Mouse (Mus musculus) forebrain, embryonic 15.5 days (tissue): Measurements from ENCODE around the gene Tpo. TPM values are rescaled to one million over a fixed set of nuclear protein-coding genes. Genes with fewer than 3 reads are reported as not detected.

ENCODE experiments used
- ATAC-seq: fragments of 200-750 bp; cut with Nextera tagmentation; replicated peaks from 2 replicates; pipeline ENCODE4 v1.8.0; 2017; ENCODE audit warnings: mild to moderate bottlenecking, moderate TSS enrichment, moderate library complexity
- H3K27ac ChIP-seq: fragments of 300-500 bp; sonication (generic); replicated peaks from 2 replicates; pipeline ENCODE4 v1.5.1; 2015; ENCODE audit warnings: mild to moderate bottlenecking, inconsistent platforms
- H3K27me3 ChIP-seq: fragments of 300-500 bp; sonication (generic); 2 replicates; pipeline ENCODE4 v1.6.1; 2015; ENCODE audit warnings: inconsistent platforms
- H3K36me3 ChIP-seq: fragments of 300-500 bp; sonication (generic); 2 replicates; pipeline ENCODE4 v1.6.1; 2015; ENCODE audit warnings: mild to moderate bottlenecking, inconsistent platforms
- H3K4me1 ChIP-seq: fragments of 300-500 bp; sonication (generic); 2 replicates; pipeline ENCODE4 v1.6.1; 2015; ENCODE audit warnings: inconsistent platforms
- H3K4me2 ChIP-seq: fragments of 300-500 bp; sonication (generic); replicated peaks from 2 replicates; pipeline ENCODE4 v1.6.1; 2015; ENCODE audit warnings: mild to moderate bottlenecking, inconsistent platforms
- H3K4me3 ChIP-seq: fragments of 300-500 bp; sonication (generic); 2 replicates; pipeline ENCODE4 v1.5.1; 2015; ENCODE audit warnings: mild to moderate bottlenecking, inconsistent platforms
- H3K9ac ChIP-seq: fragments of 300-500 bp; sonication (generic); replicated peaks from 2 replicates; pipeline ENCODE4 v1.6.1; 2015; ENCODE audit warnings: mild to moderate bottlenecking, inconsistent platforms
- H3K9me3 ChIP-seq: fragments of 300-500 bp; sonication (generic); 2 replicates; pipeline ENCODE4 v1.6.1; 2016; ENCODE audit warnings: inconsistent platforms
- WGBS: fragments of 180-500 bp; shearing (Covaris S2); methylation state at CpG from one replicate; pipeline ENCODE4 v1.1.7; 2015; ENCODE audit warnings: mixed read lengths; 5-methylcytosine and 5-hydroxymethylcytosine counted together
- polyA plus RNA-seq: library from polyadenylated mRNA; unstranded; fragments of >200 nt; fragmentation: Nextera tagmentation; extraction: Ambion mirVana; gene quantifications from 2 replicates; pipeline ENCODE4 v1.2.1, GENCODE M21; 2015

The Tpo gene
- polyA plus RNA-seq, 1 experiment from 2014 or later: 0.14 TPM

DNA sequence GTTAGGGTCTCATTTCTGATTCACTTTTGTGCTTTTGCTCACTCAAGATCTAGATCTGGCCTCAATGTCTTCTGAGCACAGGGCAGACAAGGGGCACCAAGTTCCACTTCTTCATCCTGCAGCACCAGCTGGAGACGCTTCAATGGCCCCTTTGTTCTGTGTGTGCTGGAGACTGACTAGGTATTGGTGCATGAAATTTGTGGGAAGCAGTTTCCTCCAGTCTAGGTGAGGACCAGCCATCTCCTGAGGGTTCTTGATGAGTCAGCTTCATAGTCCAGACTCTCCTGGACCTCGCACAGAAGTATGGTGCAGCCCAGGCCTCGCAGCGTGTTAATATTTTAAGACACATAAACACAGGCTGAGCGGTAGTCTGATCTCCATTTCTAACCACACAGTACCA lies 97.7 kb downstream of the Tpo start:
- H3K4me2 ChIP-seq: no peak overlapping the region
- H3K9ac ChIP-seq: no peak overlapping the region
- H3K4me3 ChIP-seq: no peak overlapping the region
- WGBS: 91% methylated on average over 5 of the region's 5 CpGs
- H3K4me1 ChIP-seq: peaks cover 16% of the 10 kb centered on the region
- H3K27me3 ChIP-seq: no peaks in the 10 kb centered on the region
- no peaks in the 10 kb centered on the region for H3K9me3 ChIP-seq
- H3K27ac ChIP-seq: no peak overlapping the region
- no peaks in the 10 kb centered on the region for H3K36me3 ChIP-seq
- no peak for ATAC-seq

- Histone ChIP-seq H3K27me3 (no peaks in the 10 kb centered on the region), H3K9me3 (no peaks in the 10 kb centered on the region), H3K4me2 (no peak overlapping the region), H3K36me3 (no peaks in the 10 kb centered on the region), H3K4me3 (no peak overlapping the region), H3K9ac (no peak overlapping the region), H3K4me1 (0 out of 2 replicates have a peak, but pooled peaks cover 2% of the 10 kb centered on the region), H3K27ac (no peak overlapping the region)
- ATAC-seq: no peak
- 87% methylated on average over 5 of the region's 5 CpGs for WGBS
Observed at GRCm38 (mm10) chr12:30030571-30030970, 101.9 kb downstream of the Tpo start.

GRCm38 (mm10) chr12:30029111-30029510 lies 103.3 kb downstream of the Tpo start:
- H3K27ac ChIP-seq: no peak overlapping the region
- H3K36me3 ChIP-seq: no peaks in the 10 kb centered on the region
- H3K4me3 ChIP-seq: no peak overlapping the region
- H3K27me3 ChIP-seq: no peaks in the 10 kb centered on the region
- H3K9ac ChIP-seq: no peak overlapping the region
- H3K9me3 ChIP-seq: no peaks in the 10 kb centered on the region
- H3K4me1 ChIP-seq: no peaks in the 10 kb centered on the region
- H3K4me2 ChIP-seq: no peak overlapping the region
- 91% methylated on average over 1 of the region's 1 CpGs for WGBS
- ATAC-seq: no peak

DNA sequence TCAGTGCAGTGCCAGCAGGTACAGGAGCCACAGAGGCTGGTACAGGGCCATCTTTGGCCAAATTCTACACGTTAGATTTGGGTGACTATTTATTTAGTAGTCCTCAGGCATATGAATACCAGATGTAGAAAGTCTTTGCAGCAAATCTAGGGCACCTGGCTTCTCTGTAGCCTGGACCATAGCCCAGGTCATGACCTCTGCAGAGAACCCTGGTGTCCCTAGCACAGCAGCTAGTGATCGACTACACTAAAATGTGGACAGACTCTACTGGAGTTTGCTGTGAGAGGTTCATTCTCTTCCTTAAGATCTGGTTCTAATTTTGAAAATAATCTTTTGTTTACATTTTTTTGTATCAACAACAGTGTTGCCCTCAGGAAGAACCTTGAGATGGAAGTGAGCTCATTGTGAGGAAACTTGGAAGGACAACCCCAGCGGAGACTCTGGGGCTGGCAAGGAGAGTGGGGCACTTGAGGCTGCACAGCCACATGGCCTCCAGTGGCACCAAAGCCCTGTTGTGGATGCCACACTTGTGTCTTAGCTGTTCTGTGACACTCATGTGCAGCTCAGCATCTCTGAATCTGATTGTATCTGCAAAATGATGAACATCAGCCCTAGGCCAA lies 104.6 kb downstream of the Tpo start:
- ATAC-seq: no peak
- Histone ChIP-seq H3K4me1 (no peaks in the 10 kb centered on the region), H3K9me3 (no peaks in the 10 kb centered on the region), H3K27ac (no peak overlapping the region), H3K27me3 (no peaks in the 10 kb centered on the region), H3K4me3 (no peak overlapping the region), H3K4me2 (no peak overlapping the region), H3K36me3 (no peaks in the 10 kb centered on the region; the same call in 1 of the 2 replicates), H3K9ac (no peak overlapping the region)
- 94% methylated on average over 3 of the region's 3 CpGs for WGBS

GRCm38 (mm10) chr12:30024264-30024825 lies 108.1 kb downstream of the Tpo start:
- Histone ChIP-seq H3K9ac (no peak overlapping the region), H3K4me2 (no peak overlapping the region), H3K4me1 (no peaks in the 10 kb centered on the region), H3K27me3 (no peaks in the 10 kb centered on the region), H3K9me3 (no peaks in the 10 kb centered on the region), H3K36me3 (peaks cover 6% of the 10 kb centered on the region), H3K27ac (no peak overlapping the region), H3K4me3 (no peak overlapping the region)
- ATAC-seq: no peak
- WGBS: 54% methylated on average over 2 of the region's 2 CpGs

GRCm38 (mm10) chr12:30023491-30023890 lies 108.9 kb downstream of the Tpo start:
- H3K9me3 ChIP-seq: no peaks in the 10 kb centered on the region
- peaks cover 6% of the 10 kb centered on the region for H3K36me3 ChIP-seq
- H3K9ac ChIP-seq: no peak overlapping the region
- 30% methylated on average over 3 of the region's 3 CpGs for WGBS
- H3K27me3 ChIP-seq: no peaks in the 10 kb centered on the region
- no peak overlapping the region for H3K4me2 ChIP-seq
- H3K4me3 ChIP-seq: no peak overlapping the region
- ATAC-seq: no peak
- H3K27ac ChIP-seq: no peak overlapping the region
- no peaks in the 10 kb centered on the region for H3K4me1 ChIP-seq

GRCm38 (mm10) chr12:30020447-30020846 lies 112.0 kb downstream of the Tpo start:
- H3K36me3 ChIP-seq: peaks cover 14% of the 10 kb centered on the region
- no peaks in the 10 kb centered on the region for H3K4me1 ChIP-seq
- no peaks in the 10 kb centered on the region for H3K9me3 ChIP-seq
- no peak for ATAC-seq
- H3K27me3 ChIP-seq: no peaks in the 10 kb centered on the region
- H3K27ac ChIP-seq: no peak overlapping the region
- H3K4me3 ChIP-seq: no peak overlapping the region
- no peak overlapping the region for H3K9ac ChIP-seq
- H3K4me2 ChIP-seq: no peak overlapping the region

GRCm38 (mm10) chr12:30017131-30017530 lies 115.3 kb downstream of the Tpo start:
- Histone ChIP-seq H3K9me3 (no peaks in the 10 kb centered on the region), H3K4me1 (no peaks in the 10 kb centered on the region), H3K27me3 (no peaks in the 10 kb centered on the region), H3K4me3 (no peak overlapping the region), H3K27ac (no peak overlapping the region), H3K9ac (no peak overlapping the region), H3K4me2 (no peak overlapping the region), H3K36me3 (peaks cover 42% of the 10 kb centered on the region)
- ATAC-seq: no peak
- WGBS: 65% methylated on average over 3 of the region's 3 CpGs

DNA sequence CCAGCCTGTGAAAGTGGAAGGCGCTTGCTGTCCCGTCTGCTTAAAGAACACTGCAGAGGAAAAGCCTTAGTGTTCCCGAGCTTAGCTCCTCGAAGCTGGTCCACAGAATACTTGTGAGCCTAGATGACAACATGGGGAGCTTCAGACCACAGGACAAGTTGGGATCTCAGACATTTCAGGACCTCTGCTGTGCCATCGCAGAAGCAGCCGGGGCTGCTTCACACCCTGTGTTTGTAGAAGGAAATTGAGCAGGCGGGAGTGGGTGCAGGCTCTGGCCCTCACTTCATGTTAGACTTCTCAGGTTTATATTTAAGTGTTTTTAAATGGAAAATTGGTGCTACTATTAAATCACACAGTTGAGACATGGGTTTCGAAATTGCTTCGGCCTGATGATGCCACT lies 116.9 kb downstream of the Tpo start:
- Histone ChIP-seq H3K4me1 (no peaks in the 10 kb centered on the region), H3K4me2 (no peak overlapping the region), H3K27me3 (no peaks in the 10 kb centered on the region), H3K9ac (no peak overlapping the region), H3K27ac (no peak overlapping the region; the same call in 1 of the 2 replicates), H3K4me3 (no peak overlapping the region), H3K9me3 (no peaks in the 10 kb centered on the region), H3K36me3 (peaks cover 51% of the 10 kb centered on the region)
- ATAC-seq: no peak
- WGBS: 81% methylated on average over 9 of the region's 9 CpGs

DNA sequence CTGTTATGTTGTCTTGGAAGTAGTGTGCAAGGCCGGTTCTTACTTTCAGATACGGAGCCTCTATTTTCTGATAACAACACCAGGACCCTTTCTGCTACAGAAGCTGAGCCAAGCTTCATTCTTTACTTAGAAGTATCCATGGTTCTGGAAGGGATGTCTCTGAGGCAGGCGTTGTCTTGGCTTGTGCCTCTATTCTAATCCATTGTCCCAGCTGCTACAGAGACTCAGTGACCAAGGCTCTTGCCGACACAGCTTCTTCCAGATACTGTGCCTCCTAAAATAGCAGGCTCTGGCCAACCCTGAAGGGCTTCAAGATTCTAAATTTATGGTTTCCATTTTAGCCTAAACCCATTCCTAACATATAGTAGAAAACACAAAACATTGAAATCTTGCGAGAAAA lies 123.7 kb downstream of the Tpo start:
- Histone ChIP-seq H3K27ac (no peak overlapping the region), H3K4me3 (no peak overlapping the region), H3K9me3 (no peaks in the 10 kb centered on the region), H3K4me2 (no peak overlapping the region), H3K36me3 (peaks cover 75% of the 10 kb centered on the region), H3K9ac (no peak overlapping the region), H3K4me1 (peaks cover 12% of the 10 kb centered on the region), H3K27me3 (no peaks in the 10 kb centered on the region)
- WGBS: 87% methylated on average over 5 of the region's 5 CpGs
- ATAC-seq: no peak

DNA sequence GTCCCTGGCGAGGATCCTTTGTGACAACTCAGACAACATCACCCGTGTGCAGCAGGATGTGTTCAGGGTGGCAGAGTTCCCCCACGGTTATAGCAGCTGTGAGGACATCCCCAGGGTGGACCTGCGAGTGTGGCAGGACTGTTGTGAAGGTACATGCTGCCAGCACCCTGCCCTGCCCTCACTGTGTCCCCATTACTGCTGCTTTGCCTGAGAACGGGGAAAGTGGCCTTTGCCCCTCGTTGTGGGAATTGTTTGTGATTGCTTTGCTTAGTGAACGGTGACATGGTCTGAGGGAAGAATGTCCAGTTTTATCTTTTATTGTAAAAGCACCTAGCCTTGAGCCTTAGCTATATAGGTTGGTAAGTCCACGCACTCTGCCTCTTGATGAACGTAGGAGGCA lies 125.8 kb downstream of the Tpo start:
- H3K4me1 ChIP-seq: peaks cover 16% of the 10 kb centered on the region
- no peaks in the 10 kb centered on the region for H3K27me3 ChIP-seq
- no peaks in the 10 kb centered on the region for H3K9me3 ChIP-seq
- 84% methylated on average over 9 of the region's 9 CpGs for WGBS
- peaks cover 74% of the 10 kb centered on the region for H3K36me3 ChIP-seq
- ATAC-seq: no peak
- H3K4me3 ChIP-seq: no peak overlapping the region
- H3K9ac ChIP-seq: no peak overlapping the region
- no peak overlapping the region for H3K4me2 ChIP-seq
- H3K27ac ChIP-seq: no peak overlapping the region
